Mouse (Mus musculus): ENCODE data around the gene Adad2.

Gene Adad2

DNA sequence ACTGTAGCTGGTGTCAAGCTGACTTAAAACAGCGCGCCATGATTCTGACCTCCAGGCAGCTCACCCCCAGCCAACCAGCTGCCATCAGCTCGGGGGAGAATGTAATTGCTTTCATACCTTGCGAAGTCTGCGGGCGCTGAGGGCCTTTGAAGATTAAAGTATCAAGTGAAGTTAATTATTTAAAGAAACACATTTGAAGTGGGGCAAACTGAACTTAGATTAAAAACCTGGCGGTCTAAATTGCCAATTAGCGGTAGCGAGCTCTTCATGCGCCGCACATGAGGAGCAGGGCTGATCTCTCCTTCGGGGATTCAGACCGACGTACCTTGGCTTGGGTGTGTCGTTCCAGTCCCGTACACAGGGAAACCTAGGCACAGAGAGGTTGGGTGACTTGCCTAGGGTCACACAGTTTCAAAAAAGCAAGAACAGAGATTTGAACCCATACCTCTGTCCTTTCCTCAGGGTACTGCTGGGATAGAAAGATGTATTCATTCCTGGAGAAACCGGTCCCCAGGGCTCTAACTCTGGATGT, 31.9 kb downstream of the Adad2 start:
- DNase-seq, result no peak

DNA sequence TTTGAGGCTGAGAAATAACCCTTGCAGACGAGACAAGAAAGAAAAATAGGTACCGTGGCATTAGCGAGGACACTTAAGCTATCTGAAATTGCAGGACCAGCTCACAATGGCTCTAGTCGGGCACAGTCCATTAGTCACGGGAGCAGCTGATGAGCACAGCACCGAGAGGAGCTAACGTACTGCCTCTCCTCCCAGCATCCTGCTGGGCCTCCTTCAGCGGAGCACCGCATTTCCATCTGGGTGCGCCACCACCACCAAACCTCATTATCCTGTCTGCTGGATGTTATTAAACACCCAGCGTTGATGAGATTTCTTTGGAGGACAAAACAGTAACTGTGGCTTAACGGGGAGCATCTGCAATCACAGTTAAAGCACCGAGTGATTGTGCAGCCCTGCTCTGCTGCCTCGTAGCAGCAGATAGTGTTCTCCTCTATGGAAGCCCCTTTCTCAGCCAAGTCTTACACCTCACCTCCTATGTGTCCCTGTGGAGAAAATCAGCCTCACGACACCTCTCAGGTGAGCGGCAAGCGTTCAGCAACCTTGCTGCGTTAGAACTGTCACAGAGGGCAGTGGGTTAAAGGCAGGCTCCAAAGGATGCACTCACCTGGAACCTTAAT, 32.5 kb downstream of the Adad2 start:
- no peak for DNase-seq

DNA sequence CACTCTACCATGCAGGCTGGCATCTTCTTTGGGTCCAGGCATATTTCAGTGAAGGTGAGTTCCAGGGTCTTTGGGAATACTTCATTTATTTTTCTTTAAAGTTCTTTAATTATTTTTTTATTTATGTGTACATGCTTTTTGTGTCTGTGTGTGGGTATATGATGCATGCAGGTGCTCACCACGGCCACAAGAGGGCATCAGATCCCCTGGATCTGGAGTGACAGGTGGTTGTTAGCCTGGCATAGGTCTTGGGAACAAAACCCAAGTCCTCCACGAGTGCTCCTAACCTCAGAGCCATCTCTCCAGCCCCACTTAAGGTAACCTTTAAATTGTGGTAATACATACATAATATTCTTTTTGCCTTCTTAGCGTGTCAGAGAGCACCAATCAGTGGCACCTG, 33.6 kb downstream of the Adad2 start:
- DNase-seq, result no peak

DNA sequence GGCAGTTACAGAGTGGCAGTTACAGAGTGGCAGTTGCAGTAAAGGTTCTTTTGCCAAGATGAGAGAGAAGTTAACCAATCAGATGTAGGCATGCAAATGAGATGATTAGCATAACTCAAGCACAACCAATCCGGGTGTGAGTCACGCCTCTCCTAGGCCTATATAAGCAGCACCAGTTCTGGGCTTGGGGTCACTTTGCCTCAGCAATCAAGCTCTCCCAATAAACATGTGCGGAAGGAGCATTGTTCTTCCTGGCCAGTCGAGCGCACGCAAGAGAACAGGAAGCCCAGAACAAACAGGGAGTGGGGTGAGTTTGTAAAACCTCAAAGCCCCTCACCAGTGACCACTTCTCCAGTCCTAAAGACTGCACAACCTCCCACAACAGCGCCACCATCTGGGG, 34.3 kb downstream of the Adad2 start:
- no peak for DNase-seq

DNA sequence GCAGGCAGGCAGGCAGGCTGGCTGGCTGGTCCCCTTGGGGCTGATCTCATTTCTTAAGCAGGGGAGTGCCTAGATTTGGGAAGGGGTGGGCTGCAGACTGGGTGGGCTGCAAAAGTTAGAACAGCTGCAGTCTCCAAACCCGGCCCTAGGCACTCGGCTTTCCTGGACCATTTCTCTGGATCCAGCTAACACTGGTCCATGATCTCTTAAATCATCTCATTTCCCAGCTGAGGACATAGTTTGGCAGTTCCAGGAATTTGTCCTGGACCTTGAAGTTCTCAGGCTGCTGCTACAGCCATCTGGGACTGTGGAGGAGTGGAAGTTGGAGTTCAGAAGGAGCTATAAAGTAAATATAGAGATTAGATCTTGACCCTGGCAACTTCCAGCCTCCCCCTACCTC, 38.8 kb downstream of the Adad2 start:
- no peak for DNase-seq

DNA sequence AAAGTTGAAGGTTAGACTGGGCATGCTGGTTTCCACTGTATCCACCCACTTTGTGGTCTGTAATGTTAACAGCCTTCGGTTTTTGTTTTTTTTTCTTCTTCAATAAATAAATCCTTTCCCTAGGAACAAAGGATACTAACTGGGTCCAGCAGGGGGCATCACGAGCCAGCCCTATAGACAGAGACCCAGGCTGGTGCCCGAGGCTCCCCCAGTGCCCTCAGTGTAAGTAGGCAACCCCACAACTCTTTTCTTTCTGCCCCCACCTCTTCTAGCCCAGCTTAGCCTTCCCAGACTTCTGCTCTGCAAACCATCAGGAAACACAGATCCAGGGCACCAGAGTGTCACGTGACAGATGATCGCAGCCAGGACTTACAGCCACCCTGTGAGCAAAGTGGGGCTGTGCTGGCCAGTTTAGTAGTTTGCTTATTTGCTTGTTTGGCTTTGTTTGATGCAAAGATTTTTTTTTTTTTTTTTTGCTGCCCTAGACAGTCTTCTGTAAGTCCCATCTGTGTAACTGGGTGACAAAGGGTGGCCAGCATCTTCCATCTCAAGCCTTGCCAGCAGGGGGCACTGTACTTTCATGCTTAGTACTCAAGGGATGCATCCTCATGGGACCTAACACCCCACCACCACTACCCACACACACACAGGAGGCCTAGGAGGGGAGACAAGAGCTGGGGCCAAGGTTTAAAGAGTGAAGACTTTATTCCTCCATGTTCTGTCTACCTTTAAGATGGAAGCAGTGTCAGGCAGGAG, 44.3 kb downstream of the Adad2 start:
- no peak for DNase-seq

DNA sequence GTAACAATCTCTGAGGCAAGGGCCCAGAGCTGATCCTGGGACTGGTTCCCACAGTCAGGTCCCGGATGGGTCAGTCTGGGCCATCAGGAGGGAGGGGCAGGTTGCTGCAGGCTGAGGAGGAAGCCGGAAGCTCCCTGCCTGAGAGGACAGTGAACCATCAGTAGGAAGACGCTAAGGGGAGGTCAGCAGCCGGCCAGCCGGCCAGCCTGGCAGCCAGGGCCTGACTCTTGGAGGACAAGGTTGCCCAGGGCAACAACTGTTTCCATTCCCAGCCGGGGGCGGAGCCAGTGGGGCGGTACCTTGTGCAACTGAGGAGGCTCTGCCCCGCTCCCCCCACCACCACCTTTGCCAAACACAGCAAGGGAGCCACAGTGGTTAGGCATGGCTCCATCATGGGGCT, 48.5 kb downstream of the Adad2 start:
- peak; percentile 12 for DNase-seq

DNA sequence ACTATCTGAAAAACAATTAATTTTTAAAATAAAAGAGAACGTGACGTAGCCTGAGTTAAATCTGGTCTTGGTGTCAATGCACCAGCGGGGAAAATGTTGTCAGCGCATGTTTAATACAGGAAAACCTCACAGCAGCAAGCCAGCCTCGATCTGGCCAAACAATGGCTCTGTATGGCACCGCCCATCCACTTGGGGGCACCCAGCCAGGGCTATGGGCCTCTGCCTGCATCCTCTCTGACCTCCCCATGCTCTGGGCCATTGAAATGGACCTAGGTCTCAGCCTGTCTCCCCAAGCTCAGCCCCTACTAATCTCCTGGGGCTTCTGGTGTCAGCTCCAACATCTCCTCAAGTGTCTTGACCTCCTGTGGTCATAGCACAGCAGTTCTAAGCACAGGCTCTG, 49.3 kb downstream of the Adad2 start:
- no peak for DNase-seq

DNA sequence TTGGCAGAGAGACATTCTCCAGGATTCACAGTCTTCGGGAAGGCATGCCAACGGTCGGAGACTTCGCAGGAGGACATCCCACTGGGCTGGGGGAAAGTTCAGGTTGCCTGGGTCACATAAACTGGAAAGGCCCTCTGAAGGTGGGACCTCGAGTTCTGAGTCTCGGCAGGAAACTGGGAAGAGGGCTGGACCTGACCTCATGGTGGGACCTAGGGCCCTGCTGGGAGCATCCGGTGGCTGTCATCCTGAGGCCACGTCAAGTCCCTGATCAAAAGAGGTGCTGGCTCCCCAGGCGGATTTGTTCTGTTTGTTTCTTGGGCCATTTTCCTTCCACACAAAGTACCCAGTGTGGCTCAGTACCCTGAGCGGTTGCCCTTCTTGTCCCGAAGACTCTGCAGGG, 50.9 kb downstream of the Adad2 start:
- DNase-seq, result no peak

DNA sequence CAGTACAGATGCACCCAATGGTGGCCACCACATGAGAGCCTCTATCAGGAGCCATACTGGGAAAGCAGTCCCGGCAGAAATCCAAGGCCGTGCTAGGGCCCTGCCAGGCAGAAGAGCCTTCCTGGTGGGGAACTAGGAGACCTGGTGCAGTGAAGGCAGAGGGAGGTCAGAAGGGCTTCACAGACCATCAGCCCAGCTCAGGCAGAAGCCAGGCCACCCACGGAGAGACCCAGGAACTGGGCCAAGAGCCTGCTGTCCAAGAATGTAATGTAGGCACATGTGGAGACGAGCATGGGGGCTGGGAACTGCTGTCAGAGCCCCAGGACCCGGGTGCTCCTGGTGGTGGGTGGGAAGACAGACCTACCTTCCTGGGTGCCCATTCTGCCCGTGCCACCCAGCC, 52.7 kb downstream of the Adad2 start:
- DNase-seq, result no peak
